Mouse (Mus musculus): ENCODE measurements around the gene Rbbp8nl.

DNA sequence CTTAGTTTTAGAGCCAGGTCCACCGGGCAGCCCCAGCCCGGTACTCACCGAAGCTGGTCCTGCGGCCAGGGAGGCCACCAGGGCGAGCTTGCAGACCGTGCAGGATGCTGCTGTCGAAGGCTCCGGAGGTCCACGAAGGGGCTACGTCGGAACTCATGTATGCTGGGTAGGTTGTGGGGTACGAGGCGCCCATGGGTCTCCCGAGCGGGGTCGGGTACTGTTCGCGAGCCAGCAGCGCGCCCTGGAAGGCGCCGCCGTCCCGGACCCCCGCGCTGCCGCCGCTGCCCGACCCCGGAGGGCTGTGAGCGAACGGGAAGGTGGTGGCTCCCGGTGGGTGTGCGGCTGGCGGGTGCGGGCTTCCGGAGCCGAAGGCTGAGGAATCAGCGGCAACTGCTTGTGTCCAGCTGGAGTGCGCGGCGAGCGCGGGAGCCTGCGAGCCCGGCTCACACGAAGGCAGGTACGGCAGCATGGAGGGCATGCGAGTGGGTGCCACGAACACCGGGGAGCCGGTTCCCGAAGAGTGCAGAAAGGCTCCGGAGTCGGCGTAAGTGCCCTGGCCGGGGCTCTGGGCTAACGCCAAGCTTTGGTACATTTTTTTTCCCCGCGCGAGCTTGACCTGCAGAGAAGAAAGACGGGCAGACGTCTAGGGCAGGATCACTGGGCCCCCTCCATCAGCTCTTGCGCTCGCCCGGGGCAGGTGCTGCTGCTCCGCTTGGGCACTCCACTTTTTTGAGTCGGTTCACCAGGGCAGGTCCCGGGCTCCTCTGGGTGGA, 44.3 kb upstream of the Rbbp8nl start:
- TF ChIP-seq CTCF (IDR thresholded peaks at IDR 0.05; ENCODE audit: control insufficient read depth, insufficient read depth, low read length): no peak
- no peak for TF ChIP-seq POLR2A (IDR thresholded peaks at IDR 0.05; ENCODE audit: borderline replicate concordance, control insufficient read depth, low read depth, low read length)

Measured in bone marrow, adult 2 months (tissue).